Comparison of ENCODE assay signal across 9 mouse cellular contexts in the genomic region with DNA sequence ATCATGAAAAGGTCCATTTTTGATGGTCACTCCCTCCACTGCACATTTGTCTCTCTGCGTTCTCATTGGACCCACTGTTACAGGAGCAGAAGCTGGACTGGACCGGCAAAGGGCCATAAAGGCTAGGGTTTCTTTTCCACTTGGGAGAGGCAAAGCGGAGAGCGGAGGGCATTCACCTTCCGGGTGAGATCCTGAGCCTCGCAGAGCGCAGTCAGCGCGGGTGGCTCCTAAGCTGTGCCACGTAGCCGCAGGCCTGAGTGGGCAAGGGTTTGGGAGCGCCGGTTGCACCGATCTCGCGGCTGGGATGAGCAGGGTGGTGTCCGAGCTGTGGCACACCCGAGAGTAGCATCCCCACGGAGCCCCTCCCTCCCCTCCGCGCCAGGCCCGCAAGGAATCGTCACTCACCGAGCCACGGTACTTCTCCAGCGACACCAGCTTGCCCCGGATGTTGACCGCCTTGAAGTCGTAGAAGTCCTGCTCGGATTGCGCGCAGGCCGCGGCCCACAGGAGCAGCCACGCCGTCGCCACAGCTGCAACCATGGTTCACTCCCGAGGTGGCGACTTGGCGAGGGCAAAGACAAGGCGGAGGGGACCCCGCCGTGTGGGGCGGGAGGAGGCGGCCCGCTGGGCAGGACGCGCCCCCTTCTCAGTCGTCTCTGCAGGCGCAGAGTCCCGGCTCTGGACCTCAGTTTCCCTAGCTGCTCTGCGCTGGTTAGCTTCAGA. TPM values are rescaled to one million over a fixed set of nuclear protein-coding genes. Genes with fewer than 3 reads are reported as not detected.
DNase-seq lines count a peak whose midpoint lies in the region; ATAC-seq and TF ChIP-seq lines count a peak whose summit lies in the region.
"Had no signal": no experiment of that assay in that cellular context is flagged by ENCODE, and none has a peak within 500 bp of the region (broad histone marks: within the 10 kb centered on the region; RNA-seq: fewer than 3 reads in every experiment).

No protein-coding gene starts in this region.

- peak; percentile 57 for DNase-seq in CD4-positive, CD25-positive, alpha-beta regulatory T cell, adult 2 months (ENCODE audit: low read depth, low spot score)
- peak; percentile 70 for DNase-seq in cerebellum, adult 11 months
- peak; percentile 73 to 75 for DNase-seq in heart, postnatal 14 days
- peak; percentile 25 to 59 for DNase-seq in layer of hippocampus, adult 18-20 months (ENCODE audit: low spot score in 2 of 2)
- DNase-seq in lung, adult 2 months, result peak; percentile 72
- DNase-seq in thymus, adult 2 months, result peak; percentile 11

- 4% methylated on average over 48 of the region's 52 CpGs for WGBS in forebrain, embryonic 16.5 days
- WGBS in lung, adult 2 months, result 3% methylated on average over 52 of the region's 52 CpGs
- WGBS in olfactory bulb, adult 2 months, result 2% methylated on average over 52 of the region's 52 CpGs
- 9% methylated on average over 52 of the region's 52 CpGs for WGBS in thymus, adult 2 months

- H3K4me2 ChIP-seq in forebrain, embryonic 16.5 days (ENCODE audit: low read length), result peak overlapping the region; percentile 82

- no peaks in the 10 kb centered on the region for H3K36me3 ChIP-seq in forebrain, embryonic 16.5 days (ENCODE audit: control insufficient read depth, insufficient read depth)
- no peaks in the 10 kb centered on the region for H3K36me3 ChIP-seq in thymus, adult 2 months (ENCODE audit: control insufficient read depth, insufficient read depth, low read length)
- H3K36me3 ChIP-seq: G1E had no signal

- ATAC-seq in forebrain, embryonic 16.5 days, result peak; percentile 82

- intact Hi-C loops in heart, postnatal 14 days (cut with DNase I), result loop anchor here (5.0 kb wide), 1 partner anchor 51 kb away; a partner anchor contains a TSS

- no peaks in the 10 kb centered on the region for H3K9me3 ChIP-seq in forebrain, embryonic 16.5 days (ENCODE audit: control insufficient read depth, low read length)

- peaks cover 17% of the 10 kb centered on the region for H3K4me1 ChIP-seq in forebrain, embryonic 16.5 days (replicated peaks; ENCODE audit: control insufficient read depth, insufficient read depth, low read length)
- no peaks in the 10 kb centered on the region for H3K4me1 ChIP-seq in lung, adult 2 months (ENCODE audit: control insufficient read depth, insufficient read depth, low read length)
- H3K4me1 ChIP-seq in olfactory bulb, adult 2 months (ENCODE audit: control insufficient read depth, insufficient read depth, low read length), result 0 out of 2 replicates have a peak, but pooled peaks cover 5% of the 10 kb centered on the region
- H3K4me1 ChIP-seq in thymus, adult 2 months (replicated peaks; ENCODE audit: control insufficient read depth, insufficient read depth, low read length), result peaks cover 4% of the 10 kb centered on the region; the same call in 1 of the 2 replicates

- H3K27ac ChIP-seq in forebrain, embryonic 16.5 days (ENCODE audit: low read length), result no peak overlapping the region
- H3K27ac ChIP-seq in olfactory bulb, adult 2 months (ENCODE audit: insufficient read depth, low read depth, low read length), result peak overlapping the region; percentile 18; the same call in 1 of the 2 replicates
- no peak overlapping the region for H3K27ac ChIP-seq in thymus, adult 2 months (ENCODE audit: control insufficient read depth, insufficient read depth, low read length)

- H3K9ac ChIP-seq in forebrain, embryonic 16.5 days (replicated peaks; ENCODE audit: low read depth, low read length), result peak overlapping the region; percentile 73

- peak overlapping the region; percentile 54 for H3K4me3 ChIP-seq in forebrain, embryonic 16.5 days (replicated peaks; ENCODE audit: low read length)
- peak overlapping the region; percentile 80 for H3K4me3 ChIP-seq in lung, adult 2 months (replicated peaks; ENCODE audit: extremely low read depth, low read depth, low read length)
- H3K4me3 ChIP-seq in olfactory bulb, adult 2 months (ENCODE audit: insufficient read depth, low read depth, low read length), result peak overlapping the region; percentile 55
- peak overlapping the region; percentile 38 for H3K4me3 ChIP-seq in thymus, adult 2 months (ENCODE audit: control insufficient read depth, insufficient read depth, low read length)

- TF ChIP-seq CTCF in lung, adult 2 months (IDR thresholded peaks at IDR 0.05; ENCODE audit: insufficient read depth, low read length), result no peak
- TF ChIP-seq CTCF in olfactory bulb, adult 2 months (IDR thresholded peaks at IDR 0.05; ENCODE audit: insufficient read depth, low read depth, low read length), result no peak
- TF ChIP-seq CTCF in thymus, adult 2 months (IDR thresholded peaks at IDR 0.05; ENCODE audit: borderline replicate concordance, control insufficient read depth, extremely low read depth, insufficient read depth, low read length, poor library complexity), result no peak

- H3K27me3 ChIP-seq in forebrain, embryonic 16.5 days (replicated peaks; ENCODE audit: control insufficient read depth, insufficient read depth, low read length), result no peaks in the 10 kb centered on the region
- H3K27me3 ChIP-seq in thymus, adult 2 months (ENCODE audit: control insufficient read depth, insufficient read depth, low read length), result no peaks in the 10 kb centered on the region

- TF ChIP-seq POLR2A in lung, adult 2 months (IDR thresholded peaks at IDR 0.05; ENCODE audit: borderline replicate concordance, extremely low read depth, low read depth, low read length), result peak; percentile 40; the same call in 1 of the 2 replicates
- TF ChIP-seq POLR2A in olfactory bulb, adult 2 months (IDR thresholded peaks at IDR 0.05; ENCODE audit: insufficient read depth, low read depth, low read length), result peak; percentile 44; the same call in 1 of the 2 replicates
- TF ChIP-seq POLR2A in thymus, adult 2 months (IDR thresholded peaks at IDR 0.05; ENCODE audit: control insufficient read depth, extremely low read depth, insufficient read depth, low read length, poor library complexity), result no peak

RNA-seq across cellular contexts. Expression of a gene that starts 0.5 kb away (rescaled TPM):
- polyA plus RNA-seq in forebrain, embryonic 16.5 days (2015; fragmentation: Nextera tagmentation; extraction: Ambion mirVana), result 26.3 and 28.3 TPM in 2 replicates
- 10 to 100 TPM; 12.7 to 13.9 TPM for total RNA-seq in heart, postnatal 14 days (2021)
- 1 to 10 TPM; 3.1 to 4.7 TPM for total RNA-seq in layer of hippocampus, adult 18-20 months (2021)
- 26.3 and 26.5 TPM in 2 replicates for polyA plus RNA-seq in lung, adult 2 months (2012; rRNA removed)
- not detected in 2 replicates for polyA plus RNA-seq in olfactory bulb, adult 2 months (2012; ENCODE audit: insufficient read depth, insufficient read length, low replicate concordance, missing spikeins)
- polyA plus RNA-seq in thymus, adult 2 months (2012; rRNA removed), result 3.7 and 4.7 TPM in 2 replicates
- polyA plus RNA-seq: G1E had no signal

RNA-seq across cellular contexts. Expression of a gene that starts 23.1 kb away (rescaled TPM):
- 1.7 and 2.7 TPM in 2 replicates for polyA plus RNA-seq in forebrain, embryonic 16.5 days (2015; fragmentation: Nextera tagmentation; extraction: Ambion mirVana)
- total RNA-seq in heart, postnatal 14 days (2021), result not detected
- not detected for total RNA-seq in layer of hippocampus, adult 18-20 months (2021)
- 0.95 and 2.8 TPM in 2 replicates for polyA plus RNA-seq in lung, adult 2 months (2012; rRNA removed)
- polyA plus RNA-seq in olfactory bulb, adult 2 months (2012; ENCODE audit: insufficient read depth, insufficient read length, low replicate concordance, missing spikeins), result not detected in 2 replicates
- polyA plus RNA-seq in thymus, adult 2 months (2012; rRNA removed), result not detected in 2 replicates
- total RNA-seq: G1E had no signal
- polyA plus RNA-seq: G1E had no signal

RNA-seq across cellular contexts. Expression of a gene that starts 52.9 kb away (rescaled TPM):
- 66.1 and 66.8 TPM in 2 replicates for polyA plus RNA-seq in forebrain, embryonic 16.5 days (2015; fragmentation: Nextera tagmentation; extraction: Ambion mirVana)
- 10 to 100 TPM; 28.9 to 31.7 TPM for total RNA-seq in heart, postnatal 14 days (2021)
- 10 to 100 TPM; 28.1 to 30.3 TPM for total RNA-seq in layer of hippocampus, adult 18-20 months (2021)
- 31.3 and 35.0 TPM in 2 replicates for polyA plus RNA-seq in lung, adult 2 months (2012; rRNA removed)
- not detected in 2 replicates for polyA plus RNA-seq in olfactory bulb, adult 2 months (2012; ENCODE audit: insufficient read depth, insufficient read length, low replicate concordance, missing spikeins)
- polyA plus RNA-seq in thymus, adult 2 months (2012; rRNA removed), result 93.5 and 105 TPM in 2 replicates

Comparison
In these comparisons a context has a peak if more than half of its experiments do, and no peak if none do; other contexts are left out.
1. DNase-seq: peak in every context shown above with its lines; median percentile 74 in heart, postnatal 14 days; 72 in lung, adult 2 months; 70 in cerebellum, adult 11 months; 57 in CD4-positive, CD25-positive, alpha-beta regulatory T cell, adult 2 months; 42 in layer of hippocampus, adult 18-20 months; 11 in thymus, adult 2 months.